Mouse (Mus musculus) layer of hippocampus, adult 2 months (tissue): ENCODE measurements around the gene Dync1li1. TPM values are rescaled to one million over a fixed set of nuclear protein-coding genes. Genes with fewer than 3 reads are reported as not detected.
"Not testable (repeated sequence)": the region's sequence is repeated elsewhere in the genome, so short reads cannot be mapped to it uniquely, and the experiment has no call there.

Experiments used
- DNase-seq, 2 experiments: peaks; one replicate each; pipeline ENCODE4 v3.0.0; 2022; ENCODE audit warnings: low spot score in 2 of 2
- H3K27ac ChIP-seq: fragments of 200-600 bp; 2 replicates; pipeline ENCODE4 v1.8.1; 2022
- H3K4me3 ChIP-seq: fragments of 200-600 bp; 2 replicates; pipeline ENCODE4 v1.8.1; 2022; ENCODE audit warnings: mild to moderate bottlenecking
- CTCF ChIP-seq: fragments of 200-600 bp; conservative IDR thresholded peaks from 2 replicates; pipeline ENCODE4 v1.8.1; 2022; ENCODE audit warnings: antibody characterized with exemption, mild to moderate bottlenecking, moderate library complexity
- total RNA-seq, 2 experiments: library from RNA; stranded (reverse); gene quantifications; 2 replicates each; pipeline ENCODE4 v1.2.3; 2021

Gene Dync1li1
- total RNA-seq, 2 experiments from 2014 or later: 96.5 to 97.1 TPM

GRCm38 (mm10) chr9:114686245-114686644 lies 2.3 kb upstream of the Dync1li1 start:
- TF ChIP-seq CTCF: no peak
- H3K27ac ChIP-seq: no peak overlapping the region
- no peak overlapping the region for H3K4me3 ChIP-seq
- no peak for DNase-seq

DNA sequence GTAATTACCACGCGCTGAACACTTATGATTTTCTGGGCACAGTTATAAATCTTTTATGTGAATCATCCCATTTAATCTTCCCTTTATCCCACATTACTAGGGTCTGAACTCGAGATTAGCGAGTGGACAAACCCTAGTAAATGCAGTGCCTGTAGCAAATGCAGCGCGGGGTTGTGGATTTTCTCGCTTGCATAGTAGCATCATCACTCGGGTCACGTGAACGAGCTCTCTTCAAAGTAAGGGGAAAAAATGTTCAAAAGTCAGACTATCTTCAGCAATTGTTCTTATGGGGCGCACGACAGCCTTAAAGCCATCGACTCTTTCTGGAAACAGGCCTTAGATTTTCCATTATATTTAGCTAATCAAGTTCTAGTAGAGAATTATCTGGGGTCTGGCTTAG lies 951 bp upstream of the Dync1li1 start:
- TF ChIP-seq CTCF: no peak
- DNase-seq: no peak
- Histone ChIP-seq H3K27ac (peak overlapping the region; percentile 97), H3K4me3 (peak overlapping the region; percentile 98)

- DNase-seq: no peak
- no peak for TF ChIP-seq CTCF
- Histone ChIP-seq H3K4me3 (peak overlapping the region; percentile 98), H3K27ac (peak overlapping the region; percentile 97)
Observed at GRCm38 (mm10) chr9:114688953-114689407, 390 bp downstream of the Dync1li1 start.

- H3K4me3 ChIP-seq: peak overlapping the region; percentile 98
- DNase-seq: no peak
- H3K27ac ChIP-seq: no peak overlapping the region
- TF ChIP-seq CTCF: no peak
Observed at GRCm38 (mm10) chr9:114690119-114690601, 1.6 kb downstream of the Dync1li1 start.

- DNase-seq: no peak
- no peak overlapping the region for H3K4me3 ChIP-seq
- H3K27ac ChIP-seq: no peak overlapping the region
- no peak for TF ChIP-seq CTCF
Observed at GRCm38 (mm10) chr9:114691112-114691511, 2.5 kb downstream of the Dync1li1 start.

GRCm38 (mm10) chr9:114695662-114696061 lies 7.1 kb downstream of the Dync1li1 start:
- not testable (repeated sequence) for H3K4me3 ChIP-seq, DNase-seq, H3K27ac ChIP-seq

GRCm38 (mm10) chr9:114697072-114697471 lies 8.5 kb downstream of the Dync1li1 start:
- DNase-seq: no peak
- Histone ChIP-seq H3K4me3 (no peak overlapping the region), H3K27ac (peak overlapping the region; percentile 71)
- TF ChIP-seq CTCF: no peak

GRCm38 (mm10) chr9:114697926-114698325 lies 9.3 kb downstream of the Dync1li1 start:
- H3K4me3 ChIP-seq: no peak overlapping the region
- TF ChIP-seq CTCF: no peak
- no peak for DNase-seq
- H3K27ac ChIP-seq: peak overlapping the region; percentile 71; the same call in 1 of the 2 replicates

DNA sequence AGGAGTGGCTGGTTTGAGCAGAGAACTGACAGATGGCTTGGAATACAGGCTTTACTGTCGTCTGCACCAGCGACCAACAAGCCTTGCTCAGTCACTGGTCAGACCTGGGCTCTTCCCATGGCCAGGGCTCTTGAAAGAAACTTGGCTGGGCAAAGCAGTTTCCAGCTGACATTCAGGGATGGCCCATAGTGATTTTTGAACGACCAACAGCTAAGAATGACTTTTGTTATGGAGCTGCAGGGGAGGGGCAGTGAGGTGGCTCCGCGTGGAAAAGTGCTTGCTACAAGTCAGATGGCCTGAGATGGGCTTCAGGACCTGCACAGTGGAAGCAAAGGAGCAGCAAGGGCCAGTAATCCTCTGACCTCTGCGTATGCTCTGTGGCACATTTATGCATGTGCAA lies 10.7 kb downstream of the Dync1li1 start:
- DNase-seq: no peak
- H3K4me3 ChIP-seq: no peak overlapping the region
- no peak for TF ChIP-seq CTCF
- H3K27ac ChIP-seq: peak overlapping the region; percentile 46; the same call in 1 of the 2 replicates

DNA sequence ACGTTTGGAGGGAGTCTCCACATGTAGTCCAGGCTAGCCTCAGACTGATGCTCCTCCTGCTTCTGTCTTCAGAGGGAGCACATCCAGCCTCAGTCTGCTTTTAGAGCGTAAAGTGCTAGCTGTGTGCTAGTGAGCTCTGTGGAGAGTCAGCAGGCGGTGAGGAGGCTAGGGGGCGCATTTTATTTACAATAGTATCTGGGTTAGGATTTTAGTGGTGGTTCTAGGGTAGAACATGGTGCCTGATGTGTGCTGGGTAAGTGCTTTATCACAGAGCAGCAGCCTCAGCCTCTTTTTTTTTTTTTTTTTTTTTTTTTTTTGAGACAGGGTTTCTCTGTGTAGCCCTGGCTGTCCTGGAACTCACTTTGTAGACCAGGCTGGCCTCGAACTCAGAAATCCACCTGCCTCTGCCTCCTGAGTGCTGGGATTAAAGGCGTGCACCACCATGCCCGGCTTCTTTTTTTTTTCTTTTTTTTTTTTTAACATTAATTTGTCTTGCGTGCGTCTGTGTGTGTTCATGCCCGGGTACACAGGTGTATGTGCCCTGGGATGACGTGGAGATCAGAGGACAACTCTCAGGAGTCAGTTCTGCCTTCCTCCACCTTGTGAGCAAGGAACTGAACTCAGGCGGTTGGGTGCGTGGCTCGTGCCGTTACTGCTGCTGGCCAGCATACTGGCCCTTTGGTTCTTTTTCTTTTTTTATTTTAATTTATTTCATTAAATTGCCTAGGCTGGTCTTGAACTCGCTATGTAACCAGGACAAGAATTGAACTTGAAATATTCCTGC lies 11.5 kb downstream of the Dync1li1 start:
- Histone ChIP-seq H3K4me3 (no peak overlapping the region), H3K27ac (no peak overlapping the region)
- no peak for DNase-seq
- no peak for TF ChIP-seq CTCF

DNA sequence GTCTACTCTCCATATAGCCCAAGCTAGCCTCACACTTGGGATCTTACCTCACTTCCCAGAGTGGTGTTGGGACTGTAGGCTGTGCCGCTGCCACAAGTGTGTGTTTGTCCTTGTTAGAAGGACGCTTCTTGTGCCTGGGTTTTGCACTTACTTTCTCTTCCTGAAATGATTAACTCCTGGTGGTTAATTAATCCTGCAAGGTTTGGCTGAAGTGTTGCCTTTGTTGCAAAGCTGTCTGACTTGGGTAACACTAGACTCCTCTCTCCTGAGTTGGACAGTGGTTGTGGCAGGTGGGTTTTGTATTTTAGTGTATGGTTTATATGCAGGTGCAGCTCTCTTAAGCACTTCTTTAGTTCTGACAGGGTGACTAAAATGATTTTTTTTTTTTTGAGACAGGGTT lies 12.4 kb downstream of the Dync1li1 start:
- H3K27ac ChIP-seq: no peak overlapping the region
- no peak overlapping the region for H3K4me3 ChIP-seq
- DNase-seq: no peak
- TF ChIP-seq CTCF: no peak

DNA sequence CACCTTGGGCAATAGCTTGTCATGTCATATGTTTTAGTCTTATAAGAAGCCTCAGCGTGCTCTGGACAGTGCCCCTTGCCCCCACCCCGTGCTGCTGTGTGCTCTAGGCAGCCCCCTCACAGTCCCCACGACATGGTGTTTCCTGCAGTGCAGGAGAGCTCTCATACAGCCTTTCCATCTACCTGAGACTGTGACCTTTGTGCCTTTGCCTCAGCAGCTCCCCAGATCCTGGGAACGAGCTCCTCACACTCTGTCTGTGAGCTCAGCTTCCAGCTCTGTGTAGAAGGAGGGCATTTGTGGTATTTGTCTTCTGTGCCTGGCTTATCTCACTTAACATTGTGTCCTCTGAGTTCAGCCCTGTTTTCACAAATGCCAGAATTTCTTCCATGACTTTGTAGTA lies 13.3 kb downstream of the Dync1li1 start:
- Histone ChIP-seq H3K4me3 (no peak overlapping the region), H3K27ac (no peak overlapping the region)
- TF ChIP-seq CTCF: no peak
- DNase-seq: no peak

DNA sequence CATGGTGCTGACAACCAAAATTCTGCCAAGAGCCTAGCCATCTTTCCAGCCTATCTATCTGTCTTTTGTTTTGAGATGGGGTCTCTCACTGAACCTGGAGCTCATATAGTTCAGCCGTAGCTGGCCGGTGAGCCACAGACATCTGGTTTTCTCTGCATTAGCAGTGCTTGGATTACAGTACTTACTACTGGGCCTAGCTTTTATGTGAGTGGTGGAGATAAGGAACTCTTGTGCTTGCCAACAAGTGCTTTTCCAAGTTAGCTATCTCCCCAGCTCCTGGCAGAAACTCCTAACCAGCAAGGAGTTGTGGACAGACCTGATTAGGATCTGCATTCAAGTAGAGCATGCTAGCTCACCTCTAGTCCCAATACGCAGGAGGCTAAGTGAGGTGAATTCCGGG lies 19.2 kb downstream of the Dync1li1 start:
- Histone ChIP-seq H3K4me3 (no peak overlapping the region), H3K27ac (no peak overlapping the region)
- no peak for DNase-seq
- no peak for TF ChIP-seq CTCF

DNA sequence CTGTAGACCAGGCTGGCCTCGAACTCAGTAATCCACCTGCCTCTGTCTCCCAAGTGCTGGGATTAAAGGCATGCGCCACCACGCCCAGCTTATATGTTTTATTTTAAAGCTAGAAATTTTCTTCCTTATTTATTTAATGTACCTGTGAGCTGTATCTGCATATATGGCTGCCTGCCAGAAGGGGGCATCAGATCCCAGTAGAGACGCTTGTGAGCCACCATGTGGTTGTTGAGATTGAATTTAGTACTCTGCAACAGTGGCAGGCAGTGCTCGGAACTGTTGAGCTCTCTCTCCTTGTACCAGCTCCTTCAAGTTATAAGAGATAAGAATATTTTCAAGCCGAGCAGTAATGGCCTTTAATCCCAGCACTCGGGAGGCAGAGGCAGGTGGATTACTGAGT lies 21.8 kb downstream of the Dync1li1 start:
- TF ChIP-seq CTCF: peak; percentile 59
- Histone ChIP-seq H3K27ac (no peak overlapping the region), H3K4me3 (no peak overlapping the region)
- DNase-seq: no peak
